Mouse (Mus musculus) lung, postnatal 0 days (tissue): ENCODE results near the gene Zfp618.

Experiments
- CTCF ChIP-seq: IDR thresholded peaks from 2 replicates; pipeline ENCODE4 v1.5.1; 2016; ENCODE audit warnings: antibody characterized with exemption, mild to moderate bottlenecking
- EP300 ChIP-seq: IDR thresholded peaks from 2 replicates; pipeline ENCODE4 v1.6.1; 2016; ENCODE audit warnings: antibody characterized with exemption, mild to moderate bottlenecking, control low read depth

DNA sequence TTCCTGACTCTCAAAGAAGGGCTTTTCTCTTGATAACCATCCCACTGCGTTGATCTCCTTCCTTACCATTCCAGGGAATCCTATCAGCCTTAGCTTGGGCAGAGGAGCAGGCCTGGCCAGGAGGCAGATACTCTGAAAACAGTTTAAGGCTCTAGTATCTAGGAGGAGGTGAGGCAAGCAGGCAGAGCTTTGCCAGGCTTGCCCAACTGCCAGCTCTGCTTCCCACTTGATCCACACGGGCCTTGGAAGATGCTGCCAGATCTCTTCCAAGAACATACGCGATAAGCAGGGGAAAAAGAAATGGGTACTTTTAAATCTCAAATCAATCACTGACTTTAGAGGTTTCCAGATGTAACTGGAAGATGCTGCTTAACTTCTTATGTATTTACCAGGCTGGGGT is 1.6 kb upstream of the Zfp618 start:
- TF ChIP-seq CTCF = no peak
- TF ChIP-seq EP300 = no peak
